Mouse (Mus musculus) C2C12 (cell line): ENCODE measurements around the gene Polr3c.

Source experiments
- CEBPB ChIP-seq: IDR thresholded peaks from one replicate; pipeline ENCODE4 v1.6.1; 2011; ENCODE audit warnings: low read depth, mild to moderate bottlenecking, control low read depth, moderate library complexity
- CTCF ChIP-seq: IDR thresholded peaks from one replicate; pipeline ENCODE4 v1.5.1; 2011; ENCODE audit not compliant: control insufficient read depth, insufficient read depth, insufficient read length
- MAX ChIP-seq: IDR thresholded peaks from one replicate; pipeline ENCODE4 v1.6.1; 2011; ENCODE audit warnings: mild to moderate bottlenecking, control low read depth
- MYOD1 ChIP-seq: IDR thresholded peaks from one replicate; pipeline ENCODE4 v1.6.1; 2011; ENCODE audit warnings: low read depth; ENCODE audit not compliant: control insufficient read depth, insufficient read length
- MYOG ChIP-seq: IDR thresholded peaks from one replicate; pipeline ENCODE4 v1.6.1; 2011; ENCODE audit not compliant: control insufficient read depth, insufficient read length; ENCODE audit errors: extremely low read depth
- USF1 ChIP-seq: IDR thresholded peaks from one replicate; pipeline ENCODE4 v1.6.1; 2011; ENCODE audit warnings: low read depth, mild to moderate bottlenecking, control low read depth, moderate library complexity

DNA sequence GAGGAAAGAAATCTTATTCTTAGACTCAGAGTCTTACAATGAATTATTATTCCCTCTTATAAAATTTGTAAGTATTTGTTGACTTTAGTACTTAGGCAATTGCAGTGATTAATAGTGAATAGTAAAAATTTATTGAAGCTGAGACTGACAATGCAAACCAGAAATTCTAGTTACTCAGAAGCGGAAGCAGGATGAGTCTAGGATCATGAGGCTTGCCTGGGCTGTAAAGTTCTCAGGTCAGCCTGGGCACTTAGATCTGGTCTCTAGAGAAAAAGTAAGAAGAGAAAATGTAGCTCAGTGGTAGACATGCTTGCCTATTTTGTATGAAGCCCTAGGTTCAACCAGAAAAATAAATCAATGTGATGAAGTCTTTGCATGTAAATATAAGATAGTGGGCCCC is 28.5 kb upstream of the Polr3c start:
- TF ChIP-seq CTCF (no peak), MYOG (no peak), MAX (no peak), CEBPB (no peak), USF1 (no peak), MYOD1 (no peak)
